Mouse (Mus musculus) intestine, postnatal 0 days (tissue): ENCODE data around the gene P2ry6. TPM values are rescaled to one million over a fixed set of nuclear protein-coding genes. Genes with fewer than 3 reads are reported as not detected.

Experiments used
- ATAC-seq: fragments of 200-750 bp; cut with Nextera tagmentation; 2 replicates; pipeline ENCODE4 v1.8.0; 2017; ENCODE audit warnings: mild to moderate bottlenecking, moderate TSS enrichment, moderate library complexity
- H3K27ac ChIP-seq: fragments of 300-500 bp; sonication (generic); 2 replicates; pipeline ENCODE4 v1.5.1; 2014; ENCODE audit warnings: mild to moderate bottlenecking, low read depth, low read length, moderate library complexity
- H3K27me3 ChIP-seq: fragments of 300-500 bp; sonication (generic); replicated peaks from 2 replicates; pipeline ENCODE4 v1.6.1; 2014; ENCODE audit warnings: low read length, mixed read lengths; ENCODE audit not compliant: control insufficient read depth, insufficient read depth
- H3K36me3 ChIP-seq: fragments of 300-500 bp; sonication (generic); 2 replicates; pipeline ENCODE4 v1.6.1; 2014; ENCODE audit warnings: mild to moderate bottlenecking, moderate library complexity; ENCODE audit not compliant: control insufficient read depth, insufficient read depth
- H3K4me1 ChIP-seq: fragments of 300-500 bp; sonication (generic); replicated peaks from 2 replicates; pipeline ENCODE4 v1.6.1; 2014; ENCODE audit warnings: antibody characterized with exemption, low read length, mixed read lengths; ENCODE audit not compliant: control insufficient read depth, insufficient read depth
- H3K4me2 ChIP-seq: fragments of 300-500 bp; sonication (generic); replicated peaks from 2 replicates; pipeline ENCODE4 v1.6.1; 2014; ENCODE audit warnings: low read depth, mild to moderate bottlenecking, moderate library complexity
- H3K4me3 ChIP-seq: fragments of 300-500 bp; sonication (generic); 2 replicates; pipeline ENCODE4 v1.5.1; 2014; ENCODE audit warnings: low read depth, low read length
- H3K9ac ChIP-seq: fragments of 300-500 bp; sonication (generic); 2 replicates; pipeline ENCODE4 v1.6.1; 2014; ENCODE audit warnings: mild to moderate bottlenecking, low read depth, low read length
- H3K9me3 ChIP-seq: fragments of 300-500 bp; sonication (generic); 2 replicates; pipeline ENCODE4 v1.6.1; 2016; ENCODE audit warnings: mixed run types; ENCODE audit not compliant: control insufficient read depth
- CTCF ChIP-seq: sonication (generic); IDR thresholded peaks from 2 replicates; pipeline ENCODE4 v1.5.1; 2016; ENCODE audit warnings: low read depth, mild to moderate bottlenecking, control low read depth, antibody characterized with exemption, moderate library complexity
- WGBS: fragments of 180-500 bp; shearing (Covaris S2); extraction: QIAGEN DNeasy Blood & Tissue Kit; methylation state at CpG from one replicate; pipeline ENCODE4 v1.1.7; 2014; 5-methylcytosine and 5-hydroxymethylcytosine counted together
- polyA plus RNA-seq: library from polyadenylated mRNA; unstranded; fragments of >200 nt; fragmentation: Nextera tagmentation; extraction: Ambion mirVana; gene quantifications from 2 replicates; pipeline ENCODE4 v1.2.1, GENCODE M21; 2015

Gene P2ry6
- polyA plus RNA-seq, 1 experiment from 2014 or later: 5.7 TPM

DNA sequence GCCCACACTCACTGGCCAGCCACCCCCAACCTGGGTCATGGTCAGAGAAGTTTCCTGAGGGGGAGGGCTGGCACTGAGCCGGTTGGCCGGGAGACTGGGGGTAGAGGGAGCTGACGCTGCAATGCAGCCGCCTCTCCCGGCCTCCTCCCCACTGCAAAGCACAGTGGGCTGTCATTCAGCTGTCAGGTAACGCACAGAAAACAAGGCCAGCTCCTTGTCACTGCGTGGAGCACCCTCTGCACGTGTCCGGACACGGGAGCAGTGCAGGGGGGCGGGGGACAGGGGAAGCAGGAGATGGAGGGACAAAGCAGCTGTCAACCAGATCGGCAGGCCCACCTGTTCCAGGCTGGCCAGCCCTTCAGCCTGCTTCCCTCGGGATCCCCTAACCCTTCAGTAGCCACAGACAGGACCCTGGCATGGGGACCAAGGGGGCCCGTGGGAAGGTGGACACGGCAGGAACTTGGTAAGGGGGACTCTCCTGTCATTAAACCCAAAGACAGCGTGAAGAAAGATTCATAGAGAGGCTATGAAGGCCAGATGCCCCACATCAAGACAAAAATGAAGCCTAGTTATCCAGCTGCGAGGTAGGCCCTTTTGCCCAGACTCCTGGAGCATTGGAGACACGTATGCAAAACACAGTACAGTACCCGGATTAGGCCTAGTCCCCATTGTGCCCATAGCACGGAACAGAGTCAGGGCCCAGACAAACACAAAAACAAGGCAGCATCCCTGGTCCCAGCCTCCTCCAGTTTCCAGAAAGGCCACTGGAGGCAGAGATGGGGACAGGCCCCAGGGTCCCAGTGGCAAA is 81.0 kb downstream of the P2ry6 start:
- H3K27ac ChIP-seq: no peak overlapping the region
- 0 out of 2 replicates have a peak, but pooled peaks cover 9% of the 10 kb centered on the region for H3K27me3 ChIP-seq
- 84% methylated on average over 20 of the region's 20 CpGs for WGBS
- 0 out of 2 replicates have a peak, but pooled peaks cover 7% of the 10 kb centered on the region for H3K4me1 ChIP-seq
- no peak overlapping the region for H3K9ac ChIP-seq
- H3K4me3 ChIP-seq: no peak overlapping the region
- TF ChIP-seq CTCF: no peak
- peak overlapping the region; percentile 91; the same call in 1 of the 2 replicates for H3K4me2 ChIP-seq
- peaks cover 11% of the 10 kb centered on the region; the same call in 1 of the 2 replicates for H3K36me3 ChIP-seq
- H3K9me3 ChIP-seq: no peaks in the 10 kb centered on the region
- ATAC-seq: no peak

Other genes starting within 250 kb of the P2ry6 start
- gene Relt, start 111.2 kb downstream of the P2ry6 start, polyA plus RNA-seq: 0.78 and 1.0 TPM in 2 replicates
- gene Arhgef17, start 42.5 kb downstream of the P2ry6 start, polyA plus RNA-seq: 2.0 and 2.5 TPM in 2 replicates
- 2.0 and 2.6 TPM in 2 replicates for gene P2ry2, start 38.2 kb upstream of the P2ry6 start, polyA plus RNA-seq
- 20.1 and 26.1 TPM in 2 replicates for gene Fchsd2, start 118.2 kb upstream of the P2ry6 start, polyA plus RNA-seq